Mouse (Mus musculus) kidney, embryonic 16.5 days (tissue): ENCODE data around the gene Dnajc4. TPM values are rescaled to one million over a fixed set of nuclear protein-coding genes. Genes with fewer than 3 reads are reported as not detected.

ENCODE experiments used
- ATAC-seq: fragments of 200-750 bp; cut with Nextera tagmentation; 2 replicates; pipeline ENCODE4 v1.8.0; 2017; ENCODE audit warnings: moderate TSS enrichment; ENCODE audit not compliant: low FRiP score, low TSS enrichment
- H3K27ac ChIP-seq: fragments of 300-500 bp; sonication (generic); 2 replicates; pipeline ENCODE4 v1.5.1; 2014; ENCODE audit warnings: low read length
- H3K27me3 ChIP-seq: fragments of 300-500 bp; sonication (generic); 2 replicates; pipeline ENCODE4 v1.6.1; 2014; ENCODE audit warnings: low read length, control low read depth, mixed read lengths; ENCODE audit not compliant: insufficient read depth
- H3K36me3 ChIP-seq: fragments of 300-500 bp; sonication (generic); 2 replicates; pipeline ENCODE4 v1.6.1; 2014; ENCODE audit warnings: low read length, control low read depth, mixed read lengths; ENCODE audit not compliant: insufficient read depth
- H3K4me1 ChIP-seq: fragments of 300-500 bp; sonication (generic); 2 replicates; pipeline ENCODE4 v1.6.1; 2014; ENCODE audit warnings: low read length, control low read depth, mixed read lengths; ENCODE audit not compliant: insufficient read depth
- H3K4me2 ChIP-seq: fragments of 300-500 bp; sonication (generic); replicated peaks from 2 replicates; pipeline ENCODE4 v1.6.1; 2014; ENCODE audit warnings: low read depth, low read length
- H3K4me3 ChIP-seq: fragments of 300-500 bp; sonication (generic); 2 replicates; pipeline ENCODE4 v1.5.1; 2014; ENCODE audit warnings: mild to moderate bottlenecking, low read length
- H3K9ac ChIP-seq: fragments of 300-500 bp; sonication (generic); replicated peaks from 2 replicates; pipeline ENCODE4 v1.6.1; 2014; ENCODE audit warnings: low read length
- H3K9me3 ChIP-seq: fragments of 300-500 bp; sonication (generic); 2 replicates; pipeline ENCODE4 v1.6.1; 2016; ENCODE audit warnings: low read length, control low read depth
- WGBS: fragments of 180-500 bp; shearing (Covaris S2); extraction: QIAGEN DNeasy Blood & Tissue Kit; methylation state at CpG from one replicate; pipeline ENCODE4 v1.1.7; 2014; 5-methylcytosine and 5-hydroxymethylcytosine counted together
- polyA plus RNA-seq: library from polyadenylated mRNA; unstranded; fragments of >200 nt; fragmentation: Nextera tagmentation; extraction: Ambion mirVana; gene quantifications from 2 replicates; pipeline ENCODE4 v1.2.1, GENCODE M21; 2015

Gene Dnajc4
- polyA plus RNA-seq, 1 experiment from 2014 or later: 26.8 TPM

- 84% methylated on average over 10 of the region's 10 CpGs for WGBS
Observed at GRCm38 (mm10) chr19:6985951-6986708, 6.2 kb downstream of the Dnajc4 start.

GRCm38 (mm10) chr19:6985300-6985699, 7.1 kb downstream of the Dnajc4 start:
- Histone ChIP-seq H3K9ac (no peak overlapping the region), H3K27me3 (no peaks in the 10 kb centered on the region), H3K9me3 (no peaks in the 10 kb centered on the region), H3K4me3 (no peak overlapping the region), H3K4me1 (peaks cover 29% of the 10 kb centered on the region), H3K36me3 (peaks cover 26% of the 10 kb centered on the region), H3K27ac (no peak overlapping the region), H3K4me2 (no peak overlapping the region)
- 83% methylated on average over 19 of the region's 19 CpGs for WGBS
- no peak for ATAC-seq

More at GRCm38 (mm10) chr19:6985951-6986708, 6.2 kb downstream of the Dnajc4 start:
- H3K4me3 ChIP-seq: peak overlapping the region; percentile 81
- H3K4me2 ChIP-seq: peak overlapping the region; percentile 77
- ATAC-seq: no peak
- no peaks in the 10 kb centered on the region for H3K27me3 ChIP-seq
- H3K27ac ChIP-seq: no peak overlapping the region
- no peaks in the 10 kb centered on the region for H3K9me3 ChIP-seq
- H3K36me3 ChIP-seq: peaks cover 26% of the 10 kb centered on the region
- H3K4me1 ChIP-seq: peaks cover 25% of the 10 kb centered on the region
- peak overlapping the region; percentile 93 for H3K9ac ChIP-seq

- Histone ChIP-seq H3K27ac (no peak overlapping the region), H3K27me3 (no peaks in the 10 kb centered on the region), H3K4me2 (no peak overlapping the region), H3K9ac (no peak overlapping the region), H3K9me3 (no peaks in the 10 kb centered on the region), H3K4me1 (peaks cover 35% of the 10 kb centered on the region), H3K4me3 (no peak overlapping the region), H3K36me3 (peaks cover 22% of the 10 kb centered on the region)
- WGBS: 90% methylated on average over 5 of the region's 5 CpGs
- no peak for ATAC-seq
Observed at GRCm38 (mm10) chr19:6983621-6984020, 8.8 kb downstream of the Dnajc4 start.

GRCm38 (mm10) chr19:6981465-6981864, 10.9 kb downstream of the Dnajc4 start:
- H3K4me3 ChIP-seq: peak overlapping the region; percentile 72

GRCm38 (mm10) chr19:6980381-6981093, 11.8 kb downstream of the Dnajc4 start, which contains the start of gene Fkbp2:
Gene Fkbp2 (minus strand): TSS chr19:6980501.
- Histone ChIP-seq H3K36me3 (peaks cover 34% of the 10 kb centered on the region), H3K9ac (peak within 1 kb of the TSS; percentile 88), H3K4me1 (peaks cover 41% of the 10 kb centered on the region), H3K4me2 (peak within 1 kb of the TSS; percentile 84), H3K27ac (peak within 1 kb of the TSS; percentile 95), H3K27me3 (no peaks in the 10 kb centered on the region), H3K9me3 (no peaks in the 10 kb centered on the region), H3K4me3 (peak within 1 kb of the TSS; percentile 72)
- 2% methylated on average over 38 of the region's 38 CpGs for WGBS
- ATAC-seq: peak; percentile 90

More at GRCm38 (mm10) chr19:6981465-6981864, 10.9 kb downstream of the Dnajc4 start:
- Histone ChIP-seq H3K4me2 (peak overlapping the region; percentile 84; the same call in 1 of the 2 replicates), H3K36me3 (peaks cover 34% of the 10 kb centered on the region), H3K9ac (0 out of 2 replicates have a peak overlapping the region, but pooled peaks have one; percentile 13), H3K9me3 (no peaks in the 10 kb centered on the region), H3K4me1 (peaks cover 43% of the 10 kb centered on the region), H3K27me3 (no peaks in the 10 kb centered on the region), H3K27ac (peak overlapping the region; percentile 95; the same call in 1 of the 2 replicates)
- 97% methylated on average over 4 of the region's 4 CpGs for WGBS
- no peak for ATAC-seq

GRCm38 (mm10) chr19:6979486-6980380, 12.6 kb downstream of the Dnajc4 start:
- H3K4me3 ChIP-seq: peak overlapping the region; percentile 72
- peak overlapping the region; percentile 95 for H3K27ac ChIP-seq
- H3K9me3 ChIP-seq: no peaks in the 10 kb centered on the region
- H3K36me3 ChIP-seq: peaks cover 26% of the 10 kb centered on the region
- WGBS: under 1% methylated on average over 57 of the region's 59 CpGs
- peak overlapping the region; percentile 84 for H3K4me2 ChIP-seq
- peak; percentile 93 for ATAC-seq
- peaks cover 41% of the 10 kb centered on the region for H3K4me1 ChIP-seq
- H3K9ac ChIP-seq: peak overlapping the region; percentile 88
- no peaks in the 10 kb centered on the region for H3K27me3 ChIP-seq

GRCm38 (mm10) chr19:6979001-6979479, 13.3 kb downstream of the Dnajc4 start:
- Histone ChIP-seq H3K36me3 (peaks cover 22% of the 10 kb centered on the region), H3K9me3 (no peaks in the 10 kb centered on the region), H3K4me3 (peak overlapping the region; percentile 72), H3K27ac (peak overlapping the region; percentile 85), H3K9ac (peak overlapping the region; percentile 74), H3K4me2 (peak overlapping the region; percentile 84), H3K4me1 (peaks cover 41% of the 10 kb centered on the region), H3K27me3 (no peaks in the 10 kb centered on the region)
- ATAC-seq: no peak
- 6% methylated on average over 10 of the region's 11 CpGs for WGBS

GRCm38 (mm10) chr19:6978639-6978974, 13.8 kb downstream of the Dnajc4 start:
- Histone ChIP-seq H3K4me1 (peaks cover 46% of the 10 kb centered on the region), H3K9ac (peak overlapping the region; percentile 74), H3K9me3 (no peaks in the 10 kb centered on the region), H3K4me2 (peak overlapping the region; percentile 84), H3K36me3 (peaks cover 20% of the 10 kb centered on the region), H3K4me3 (peak overlapping the region; percentile 72), H3K27ac (peak overlapping the region; percentile 85), H3K27me3 (no peaks in the 10 kb centered on the region)
- WGBS: 40% methylated on average over 3 of the region's 3 CpGs
- no peak for ATAC-seq
